12 mouse cellular contexts compared by ENCODE assay signal in the genomic region with DNA sequence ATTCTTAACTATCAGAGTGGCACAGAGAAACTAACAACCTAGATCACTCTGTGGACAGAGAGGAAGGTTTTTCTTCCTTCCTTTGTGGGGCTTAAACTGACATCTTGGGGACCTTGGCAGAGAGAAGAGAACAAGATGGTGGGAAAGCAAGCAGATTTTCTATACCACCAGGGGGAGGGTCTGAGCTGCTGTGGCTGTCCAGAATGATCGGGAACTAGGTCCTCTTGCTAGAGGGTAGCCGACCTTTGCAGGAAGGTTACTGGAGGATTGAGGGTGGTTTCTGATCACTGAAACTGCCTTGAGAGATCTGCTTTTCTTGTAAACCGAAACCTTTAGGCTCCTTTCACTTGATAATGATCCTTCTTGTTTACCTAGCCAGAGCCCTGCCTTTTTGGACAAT. TPM values are rescaled to one million over a fixed set of nuclear protein-coding genes. Genes with fewer than 3 reads are reported as not detected.
DNase-seq lines count a peak whose midpoint lies in the region; ATAC-seq and TF ChIP-seq lines count a peak whose summit lies in the region.
"Had no signal": no experiment of that assay in that cellular context is flagged by ENCODE, and none has a peak within 500 bp of the region (broad histone marks: within the 10 kb centered on the region; RNA-seq: fewer than 3 reads in every experiment).

No protein-coding gene starts in this region.

- H3K4me2 ChIP-seq in hindbrain, embryonic 11.5 days (replicated peaks; ENCODE audit: low read depth, low read length): no peak overlapping the region
- no peak overlapping the region for H3K4me2 ChIP-seq in stomach, embryonic 16.5 days (ENCODE audit: low read depth, low read length)

- no peak for TF ChIP-seq POLR2A in thymus, adult 2 months (IDR thresholded peaks at IDR 0.05; ENCODE audit: control insufficient read depth, extremely low read depth, insufficient read depth, low read length, poor library complexity)

- no peak overlapping the region for H3K4me3 ChIP-seq in hindbrain, embryonic 11.5 days (ENCODE audit: low read depth, low read length)
- no peak overlapping the region for H3K4me3 ChIP-seq in hindbrain, embryonic 10.5 days
- no peak overlapping the region for H3K4me3 ChIP-seq in thymus, adult 2 months (ENCODE audit: control insufficient read depth, insufficient read depth, low read length)
- no peak overlapping the region for H3K4me3 ChIP-seq in stomach, embryonic 16.5 days (replicated peaks; ENCODE audit: low read length)
- H3K4me3 ChIP-seq: forebrain, embryonic 10.5 days had no signal

- peak; percentile 19 for DNase-seq in hindbrain, embryonic 11.5 days (ENCODE audit: low spot score)
- no peak for DNase-seq in hindbrain, embryonic 10.5 days (ENCODE audit: low spot score)
- peak; percentile 25 for DNase-seq in thymus, adult 2 months
- DNase-seq in thymus, postnatal 4 days: no peak
- no peak for DNase-seq in ovary, postnatal 10 days (ENCODE audit: low spot score)
- no peak for DNase-seq in kidney, adult 8-10 months
- DNase-seq: adrenal gland, postnatal 25 days; cerebellum, postnatal 25 days had no signal

- ATAC-seq in hindbrain, embryonic 11.5 days (ENCODE audit: low FRiP score): no peak
- ATAC-seq in common myeloid progenitor, adult 5-6 weeks (replicated peaks; ENCODE audit: low read depth, poor library complexity, severe bottlenecking): peak; percentile 84
- no peak for ATAC-seq in stomach, embryonic 16.5 days (ENCODE audit: insufficient read depth, low FRiP score)

- 44% methylated on average over 3 of the region's 3 CpGs for WGBS in hindbrain, embryonic 11.5 days
- 35% methylated on average over 3 of the region's 3 CpGs for WGBS in hindbrain, embryonic 10.5 days
- 27% methylated on average over 3 of the region's 3 CpGs for WGBS in thymus, adult 2 months
- 24% methylated on average over 3 of the region's 3 CpGs for WGBS in stomach, embryonic 16.5 days

- no peaks in the 10 kb centered on the region for H3K9me3 ChIP-seq in hindbrain, embryonic 11.5 days (ENCODE audit: control insufficient read depth, low read length)
- H3K9me3 ChIP-seq in hindbrain, embryonic 10.5 days: no peaks in the 10 kb centered on the region
- no peaks in the 10 kb centered on the region for H3K9me3 ChIP-seq in stomach, embryonic 16.5 days (replicated peaks; ENCODE audit: control insufficient read depth, low read length)
- H3K9me3 ChIP-seq: forebrain, embryonic 10.5 days had no signal

- TF ChIP-seq CTCF in thymus, adult 2 months (IDR thresholded peaks at IDR 0.05; ENCODE audit: borderline replicate concordance, control insufficient read depth, extremely low read depth, insufficient read depth, low read length, poor library complexity): no peak

- no peak overlapping the region for H3K27ac ChIP-seq in hindbrain, embryonic 11.5 days (ENCODE audit: low read depth, low read length)
- H3K27ac ChIP-seq in hindbrain, embryonic 10.5 days: no peak overlapping the region
- H3K27ac ChIP-seq in thymus, adult 2 months (ENCODE audit: control insufficient read depth, insufficient read depth, low read length): no peak overlapping the region
- peak overlapping the region; percentile 21 for H3K27ac ChIP-seq in stomach, embryonic 16.5 days (ENCODE audit: low read length)
- H3K27ac ChIP-seq: forebrain, embryonic 10.5 days had no signal

- H3K4me1 ChIP-seq in hindbrain, embryonic 11.5 days (replicated peaks; ENCODE audit: control insufficient read depth, insufficient read depth, low read length): no peaks in the 10 kb centered on the region
- H3K4me1 ChIP-seq in hindbrain, embryonic 10.5 days (replicated peaks): peaks cover 14% of the 10 kb centered on the region
- no peaks in the 10 kb centered on the region for H3K4me1 ChIP-seq in thymus, adult 2 months (replicated peaks; ENCODE audit: control insufficient read depth, insufficient read depth, low read length)
- H3K4me1 ChIP-seq in stomach, embryonic 16.5 days (ENCODE audit: control insufficient read depth, insufficient read depth, low read length): no peaks in the 10 kb centered on the region

- no peaks in the 10 kb centered on the region for H3K27me3 ChIP-seq in hindbrain, embryonic 11.5 days (ENCODE audit: control insufficient read depth, insufficient read depth, low read length)
- H3K27me3 ChIP-seq in hindbrain, embryonic 10.5 days (ENCODE audit: insufficient read depth, poor library complexity, severe bottlenecking): no peaks in the 10 kb centered on the region; the same call in 1 of the 2 replicates
- H3K27me3 ChIP-seq in thymus, adult 2 months (ENCODE audit: control insufficient read depth, insufficient read depth, low read length): no peaks in the 10 kb centered on the region
- H3K27me3 ChIP-seq in stomach, embryonic 16.5 days (ENCODE audit: control insufficient read depth, insufficient read depth, low read length): no peaks in the 10 kb centered on the region

- no peaks in the 10 kb centered on the region for H3K36me3 ChIP-seq in hindbrain, embryonic 11.5 days (ENCODE audit: control insufficient read depth, insufficient read depth, low read length)
- no peaks in the 10 kb centered on the region for H3K36me3 ChIP-seq in hindbrain, embryonic 10.5 days
- no peaks in the 10 kb centered on the region for H3K36me3 ChIP-seq in thymus, adult 2 months (ENCODE audit: control insufficient read depth, insufficient read depth, low read length)
- no peaks in the 10 kb centered on the region for H3K36me3 ChIP-seq in stomach, embryonic 16.5 days (ENCODE audit: control insufficient read depth, insufficient read depth, low read length)
- H3K36me3 ChIP-seq: forebrain, embryonic 10.5 days had no signal

- no peak overlapping the region for H3K9ac ChIP-seq in hindbrain, embryonic 11.5 days (ENCODE audit: low read depth, low read length)
- no peak overlapping the region for H3K9ac ChIP-seq in stomach, embryonic 16.5 days (ENCODE audit: low read length)

RNA-seq across cellular contexts. Expression of gene Pttg1ip, which starts 9.3 kb away (rescaled TPM):
- 73.1 and 79.3 TPM in 2 replicates for polyA plus RNA-seq in hindbrain, embryonic 11.5 days (2014; fragmentation: Nextera tagmentation; extraction: Ambion mirVana)
- polyA plus RNA-seq in hindbrain, embryonic 10.5 days (2016; fragmentation: Nextera tagmentation; extraction: Ambion mirVana): 66.6 and 67.2 TPM in 2 replicates
- 103 and 129 TPM in 2 replicates for polyA plus RNA-seq in thymus, adult 2 months (2012; rRNA removed)
- total RNA-seq in common myeloid progenitor, adult 5-6 weeks (2017): 35.5 and 47.4 TPM in 2 replicates
- polyA plus RNA-seq in stomach, embryonic 16.5 days (2015; fragmentation: Nextera tagmentation; extraction: Ambion mirVana): 210 and 244 TPM in 2 replicates

RNA-seq across cellular contexts. Expression of gene Sumo3, which starts 33.7 kb away (rescaled TPM):
- polyA plus RNA-seq in hindbrain, embryonic 11.5 days (2014; fragmentation: Nextera tagmentation; extraction: Ambion mirVana): 287 and 321 TPM in 2 replicates
- 336 and 389 TPM in 2 replicates for polyA plus RNA-seq in hindbrain, embryonic 10.5 days (2016; fragmentation: Nextera tagmentation; extraction: Ambion mirVana)
- polyA plus RNA-seq in thymus, adult 2 months (2012; rRNA removed): 236 and 248 TPM in 2 replicates
- total RNA-seq in common myeloid progenitor, adult 5-6 weeks (2017): 147 and 170 TPM in 2 replicates
- 324 and 327 TPM in 2 replicates for polyA plus RNA-seq in stomach, embryonic 16.5 days (2015; fragmentation: Nextera tagmentation; extraction: Ambion mirVana)

RNA-seq across cellular contexts. Expression of gene Gm49325, which starts 33.8 kb away (rescaled TPM):
- 2.2 TPM in 1 of 2 replicates, not detected in the other for polyA plus RNA-seq in hindbrain, embryonic 11.5 days (2014; fragmentation: Nextera tagmentation; extraction: Ambion mirVana)
- 4.4 TPM in 1 of 2 replicates, not detected in the other for polyA plus RNA-seq in hindbrain, embryonic 10.5 days (2016; fragmentation: Nextera tagmentation; extraction: Ambion mirVana)
- not detected in 2 replicates for polyA plus RNA-seq in thymus, adult 2 months (2012; rRNA removed)
- not detected in 2 replicates for total RNA-seq in common myeloid progenitor, adult 5-6 weeks (2017)
- 4.4 and 10.1 TPM in 2 replicates for polyA plus RNA-seq in stomach, embryonic 16.5 days (2015; fragmentation: Nextera tagmentation; extraction: Ambion mirVana)
- polyA plus RNA-seq: liver, embryonic 16.5 days had no signal

RNA-seq across cellular contexts. Expression of gene Itgb2, which starts 42.2 kb away (rescaled TPM):
- 1.2 and 1.8 TPM in 2 replicates for polyA plus RNA-seq in hindbrain, embryonic 11.5 days (2014; fragmentation: Nextera tagmentation; extraction: Ambion mirVana)
- polyA plus RNA-seq in hindbrain, embryonic 10.5 days (2016; fragmentation: Nextera tagmentation; extraction: Ambion mirVana): 1.0 and 1.2 TPM in 2 replicates
- 304 and 334 TPM in 2 replicates for polyA plus RNA-seq in thymus, adult 2 months (2012; rRNA removed)
- total RNA-seq in common myeloid progenitor, adult 5-6 weeks (2017): 12.4 and 18.4 TPM in 2 replicates
- polyA plus RNA-seq in stomach, embryonic 16.5 days (2015; fragmentation: Nextera tagmentation; extraction: Ambion mirVana): 6.7 and 8.3 TPM in 2 replicates

RNA-seq across cellular contexts. Expression of gene Ube2g2, which starts 49.9 kb away (rescaled TPM):
- 40.5 and 50.0 TPM in 2 replicates for polyA plus RNA-seq in hindbrain, embryonic 11.5 days (2014; fragmentation: Nextera tagmentation; extraction: Ambion mirVana)
- 100 and 103 TPM in 2 replicates for polyA plus RNA-seq in hindbrain, embryonic 10.5 days (2016; fragmentation: Nextera tagmentation; extraction: Ambion mirVana)
- polyA plus RNA-seq in thymus, adult 2 months (2012; rRNA removed): 52.0 and 52.6 TPM in 2 replicates
- total RNA-seq in common myeloid progenitor, adult 5-6 weeks (2017): 27.0 and 37.2 TPM in 2 replicates
- 78.0 and 82.4 TPM in 2 replicates for polyA plus RNA-seq in stomach, embryonic 16.5 days (2015; fragmentation: Nextera tagmentation; extraction: Ambion mirVana)

Comparison
In these comparisons a context has a peak if more than half of its experiments do, and no peak if none do; other contexts are left out.
1. DNase-seq: peak in hindbrain, embryonic 11.5 days (single experiment) and thymus, adult 2 months (single experiment); none in hindbrain, embryonic 10.5 days (single experiment), thymus, postnatal 4 days (single experiment), ovary, postnatal 10 days (single experiment) and kidney, adult 8-10 months (0 of 2).